Mouse (Mus musculus): ENCODE measurements at regions not wholly inside any gene's neighbourhood (a gene's known extent, or its start where the extent isn't known, plus 50 kb on each side); places are given as distances from the start of the nearest gene placed in this dataset.

GRCm38 (mm10) chr5:126723304-126724295, 518.0 kb upstream of the Tmem132c start:
- ATAC-seq (replicated peaks; ENCODE audit: insufficient number of reproducible peaks, low FRiP score, low TSS enrichment, low read depth) (peak; percentile 47; the same call in 1 of the 2 replicates), DNase-seq (ENCODE audit: low spot score) (peak; percentile 66)
- no peaks in the 10 kb centered on the region for H3K9me3 ChIP-seq (replicated peaks; ENCODE audit: control insufficient read depth, low read length)
- H3K4me3 ChIP-seq (ENCODE audit: low read depth, low read length): no peak overlapping the region
- H3K4me2 ChIP-seq (ENCODE audit: low read depth, low read length): no peak overlapping the region
- no peak overlapping the region for H3K9ac ChIP-seq (replicated peaks; ENCODE audit: low read length)
- no peaks in the 10 kb centered on the region for H3K27me3 ChIP-seq (ENCODE audit: control insufficient read depth, insufficient read depth, low read length)
- no peaks in the 10 kb centered on the region for H3K36me3 ChIP-seq (replicated peaks; ENCODE audit: control insufficient read depth, insufficient read depth, low read depth, low read length)
- no peaks in the 10 kb centered on the region for H3K4me1 ChIP-seq (ENCODE audit: control insufficient read depth, insufficient read depth, low read length)
- WGBS: 39% methylated on average over 10 of the region's 10 CpGs
- H3K27ac ChIP-seq (replicated peaks; ENCODE audit: low read depth, low read length): no peak overlapping the region

GRCm38 (mm10) chr5:126724329-126724728, 517.3 kb upstream of the Tmem132c start:
- Histone ChIP-seq H3K9me3 (replicated peaks; ENCODE audit: control insufficient read depth, low read length) (no peaks in the 10 kb centered on the region), H3K4me1 (ENCODE audit: control insufficient read depth, insufficient read depth, low read length) (no peaks in the 10 kb centered on the region), H3K36me3 (replicated peaks; ENCODE audit: control insufficient read depth, insufficient read depth, low read depth, low read length) (no peaks in the 10 kb centered on the region), H3K4me3 (ENCODE audit: low read depth, low read length) (no peak overlapping the region), H3K4me2 (ENCODE audit: low read depth, low read length) (no peak overlapping the region), H3K9ac (replicated peaks; ENCODE audit: low read length) (no peak overlapping the region), H3K27ac (replicated peaks; ENCODE audit: low read depth, low read length) (no peak overlapping the region), H3K27me3 (ENCODE audit: control insufficient read depth, insufficient read depth, low read length) (no peaks in the 10 kb centered on the region)
- WGBS: 66% methylated on average over 9 of the region's 9 CpGs
- no peak for DNase-seq (ENCODE audit: low spot score)
- ATAC-seq (replicated peaks; ENCODE audit: insufficient number of reproducible peaks, low FRiP score, low TSS enrichment, low read depth): no peak

- 3% methylated on average over 7 of the region's 15 CpGs for WGBS
- H3K36me3 ChIP-seq (replicated peaks; ENCODE audit: control insufficient read depth, insufficient read depth, low read depth, low read length): no peaks in the 10 kb centered on the region
- H3K4me3 ChIP-seq (ENCODE audit: low read depth, low read length): no peak overlapping the region
- H3K27me3 ChIP-seq (ENCODE audit: control insufficient read depth, insufficient read depth, low read length): no peaks in the 10 kb centered on the region
- H3K9ac ChIP-seq (replicated peaks; ENCODE audit: low read length): peak overlapping the region; percentile 46; the same call in 1 of the 2 replicates
- no peaks in the 10 kb centered on the region for H3K4me1 ChIP-seq (ENCODE audit: control insufficient read depth, insufficient read depth, low read length)
- ATAC-seq (replicated peaks; ENCODE audit: insufficient number of reproducible peaks, low FRiP score, low TSS enrichment, low read depth) (no peak), DNase-seq (ENCODE audit: low spot score) (peak; percentile 85)
- H3K9me3 ChIP-seq (replicated peaks; ENCODE audit: control insufficient read depth, low read length): no peaks in the 10 kb centered on the region
- H3K27ac ChIP-seq (replicated peaks; ENCODE audit: low read depth, low read length): no peak overlapping the region
- H3K4me2 ChIP-seq (ENCODE audit: low read depth, low read length): peak overlapping the region; percentile 25; the same call in 1 of the 2 replicates
Measured at GRCm38 (mm10) chr5:126733470-126733869, 508.1 kb upstream of the Tmem132c start.

- ATAC-seq (replicated peaks; ENCODE audit: insufficient number of reproducible peaks, low FRiP score, low TSS enrichment, low read depth) (no peak), DNase-seq (ENCODE audit: low spot score) (no peak)
- H3K36me3 ChIP-seq (replicated peaks; ENCODE audit: control insufficient read depth, insufficient read depth, low read depth, low read length): no peaks in the 10 kb centered on the region
- H3K4me1 ChIP-seq (ENCODE audit: control insufficient read depth, insufficient read depth, low read length): no peaks in the 10 kb centered on the region
- no peak overlapping the region for H3K9ac ChIP-seq (replicated peaks; ENCODE audit: low read length)
- H3K4me2 ChIP-seq (ENCODE audit: low read depth, low read length): no peak overlapping the region
- H3K27ac ChIP-seq (replicated peaks; ENCODE audit: low read depth, low read length): no peak overlapping the region
- no peaks in the 10 kb centered on the region for H3K9me3 ChIP-seq (replicated peaks; ENCODE audit: control insufficient read depth, low read length)
- H3K27me3 ChIP-seq (ENCODE audit: control insufficient read depth, insufficient read depth, low read length): no peaks in the 10 kb centered on the region
- H3K4me3 ChIP-seq (ENCODE audit: low read depth, low read length): no peak overlapping the region
Measured at GRCm38 (mm10) chr5:126735733-126736132, 505.9 kb upstream of the Tmem132c start.

DNA sequence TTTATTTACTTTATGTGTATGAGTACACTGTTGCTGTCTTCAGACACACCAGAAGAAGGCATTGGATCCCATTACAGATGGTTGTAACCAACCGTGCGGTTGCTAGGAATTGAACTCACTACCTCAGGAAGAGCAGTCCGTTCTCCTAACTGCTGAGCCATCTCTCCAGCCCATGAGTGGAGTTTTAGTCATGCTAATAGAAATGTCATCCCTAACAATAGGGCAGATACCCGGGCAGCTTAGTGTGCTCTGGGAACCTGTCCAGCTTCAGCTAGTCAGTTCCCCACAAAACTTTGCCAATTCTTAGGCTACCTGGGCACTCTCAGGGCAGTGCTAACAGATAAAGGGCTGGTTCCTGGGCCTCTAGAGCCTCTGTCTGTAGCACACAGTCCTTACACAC, 503.9 kb upstream of the Tmem132c start:
- Histone ChIP-seq H3K4me2 (ENCODE audit: low read depth, low read length) (no peak overlapping the region), H3K27ac (replicated peaks; ENCODE audit: low read depth, low read length) (no peak overlapping the region), H3K9ac (replicated peaks; ENCODE audit: low read length) (no peak overlapping the region), H3K4me1 (ENCODE audit: control insufficient read depth, insufficient read depth, low read length) (no peaks in the 10 kb centered on the region), H3K4me3 (ENCODE audit: low read depth, low read length) (no peak overlapping the region), H3K9me3 (replicated peaks; ENCODE audit: control insufficient read depth, low read length) (no peaks in the 10 kb centered on the region), H3K36me3 (replicated peaks; ENCODE audit: control insufficient read depth, insufficient read depth, low read depth, low read length) (no peaks in the 10 kb centered on the region), H3K27me3 (ENCODE audit: control insufficient read depth, insufficient read depth, low read length) (no peaks in the 10 kb centered on the region)
- WGBS: 82% methylated on average over 4 of the region's 4 CpGs
- DNase-seq (ENCODE audit: low spot score) (no peak), ATAC-seq (replicated peaks; ENCODE audit: insufficient number of reproducible peaks, low FRiP score, low TSS enrichment, low read depth) (no peak)

- H3K4me1 ChIP-seq (ENCODE audit: control insufficient read depth, insufficient read depth, low read length): no peaks in the 10 kb centered on the region
- no peak overlapping the region for H3K4me2 ChIP-seq (ENCODE audit: low read depth, low read length)
- H3K4me3 ChIP-seq (ENCODE audit: low read depth, low read length): no peak overlapping the region
- H3K36me3 ChIP-seq (replicated peaks; ENCODE audit: control insufficient read depth, insufficient read depth, low read depth, low read length): no peaks in the 10 kb centered on the region
- no peaks in the 10 kb centered on the region for H3K27me3 ChIP-seq (ENCODE audit: control insufficient read depth, insufficient read depth, low read length)
- H3K9me3 ChIP-seq (replicated peaks; ENCODE audit: control insufficient read depth, low read length): no peaks in the 10 kb centered on the region; the same call in 1 of the 2 replicates
- no peak for ATAC-seq (replicated peaks; ENCODE audit: insufficient number of reproducible peaks, low FRiP score, low TSS enrichment, low read depth)
- DNase-seq (ENCODE audit: low spot score): peak; percentile 34
- 48% methylated on average over 10 of the region's 10 CpGs for WGBS
- no peak overlapping the region for H3K27ac ChIP-seq (replicated peaks; ENCODE audit: low read depth, low read length)
- H3K9ac ChIP-seq (replicated peaks; ENCODE audit: low read length): no peak overlapping the region
Measured at GRCm38 (mm10) chr5:126740861-126741410, 500.7 kb upstream of the Tmem132c start.

DNA sequence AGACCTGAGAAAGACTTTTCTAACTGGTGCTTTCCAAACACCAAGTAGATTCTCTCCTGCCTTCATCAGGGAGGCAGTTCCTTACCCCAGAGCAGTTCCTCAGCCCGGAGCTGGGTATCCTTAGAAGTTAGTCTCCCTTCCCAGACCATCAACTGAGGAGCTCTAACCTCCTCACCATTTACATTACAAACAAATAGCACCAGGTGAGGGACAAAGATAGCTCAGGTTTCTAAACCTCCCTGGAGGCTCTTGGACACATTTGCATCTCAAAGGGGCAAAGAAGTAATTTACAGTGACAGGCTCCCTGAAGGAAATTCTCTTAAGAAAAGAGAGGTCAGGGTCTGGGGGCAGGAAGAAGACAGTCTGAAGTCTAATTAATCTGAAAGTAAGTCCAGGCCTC, 486.5 kb upstream of the Tmem132c start:
- WGBS: 31% methylated on average over 1 of the region's 1 CpGs
- H3K4me2 ChIP-seq (ENCODE audit: low read depth, low read length): no peak overlapping the region
- H3K27me3 ChIP-seq (ENCODE audit: control insufficient read depth, insufficient read depth, low read length): no peaks in the 10 kb centered on the region
- H3K9ac ChIP-seq (replicated peaks; ENCODE audit: low read length): no peak overlapping the region
- no peak for DNase-seq (ENCODE audit: low spot score)
- no peaks in the 10 kb centered on the region for H3K9me3 ChIP-seq (replicated peaks; ENCODE audit: control insufficient read depth, low read length)
- H3K4me3 ChIP-seq (ENCODE audit: low read depth, low read length): no peak overlapping the region
- ATAC-seq (replicated peaks; ENCODE audit: insufficient number of reproducible peaks, low FRiP score, low TSS enrichment, low read depth): no peak
- H3K36me3 ChIP-seq (replicated peaks; ENCODE audit: control insufficient read depth, insufficient read depth, low read depth, low read length): no peaks in the 10 kb centered on the region
- no peaks in the 10 kb centered on the region for H3K4me1 ChIP-seq (ENCODE audit: control insufficient read depth, insufficient read depth, low read length)
- no peak overlapping the region for H3K27ac ChIP-seq (replicated peaks; ENCODE audit: low read depth, low read length)

Measured in embryonic facial prominence, embryonic 11.5 days (tissue).